Mouse (Mus musculus) v-Abl transformed pro-B cells (cell line): ENCODE measurements around the gene Ipo13.

Experiments used
- in situ Hi-C, 2 experiments: fragments of 400-800 bp; cut with MboI; formaldehyde crosslinking; loops; one replicate each; pipeline ENCODE4 v1.15.1; 2025; ENCODE audit not compliant: unreplicated experiment in 2 of 2

Gene Ipo13

GRCm38 (mm10) chr4:117916386-117916785, 1.6 kb upstream of the Ipo13 start:
- in situ Hi-C loops = no loop called here

- in situ Hi-C loops = no loop called here
Observed at GRCm38 (mm10) chr4:117915489-117916105, 798 bp upstream of the Ipo13 start.

DNA sequence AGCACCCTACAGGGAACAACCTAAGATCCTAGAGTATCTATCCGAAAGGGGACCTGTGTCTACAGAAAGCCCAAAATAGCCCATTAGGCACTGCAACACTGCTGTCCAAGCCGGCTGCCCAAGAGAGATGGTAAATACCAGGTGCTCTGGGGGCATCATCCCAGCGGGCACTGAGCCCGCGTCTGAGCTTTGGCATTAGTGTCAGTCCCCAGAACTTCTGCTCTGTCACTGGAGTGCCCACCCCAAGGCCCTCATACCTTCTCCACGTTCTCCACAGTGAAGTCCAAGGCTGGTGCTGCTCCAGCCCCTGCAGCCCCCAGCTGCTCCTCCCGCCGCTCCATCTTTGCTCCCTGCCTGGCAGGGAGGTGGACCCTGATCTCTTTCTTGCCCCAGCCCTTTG, 768 bp downstream of the Ipo13 start:
- in situ Hi-C loops = no loop called here

DNA sequence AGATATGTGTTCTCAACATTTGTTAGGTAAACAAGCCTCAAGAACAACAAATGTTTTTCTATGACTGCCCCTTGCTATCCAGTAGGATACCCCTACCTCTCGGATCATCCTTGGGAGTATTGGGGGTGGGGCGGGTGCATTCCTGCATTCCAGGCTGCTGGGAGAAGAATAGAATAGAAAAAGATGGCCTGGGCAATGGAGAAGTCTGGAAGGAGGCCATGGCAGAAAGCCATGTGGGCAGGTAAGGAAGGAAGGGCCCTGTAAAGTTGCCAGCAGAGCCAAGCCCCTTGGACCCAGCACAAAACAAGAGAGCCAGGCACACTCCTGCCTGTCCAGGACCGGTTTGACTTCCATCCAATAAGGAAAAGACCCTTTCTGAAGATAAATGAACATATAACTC, 1.4 kb downstream of the Ipo13 start:
- in situ Hi-C loops = no loop called here

- in situ Hi-C loops = no loop called here
Observed at GRCm38 (mm10) chr4:117912685-117913273, 2.0 kb downstream of the Ipo13 start.

DNA sequence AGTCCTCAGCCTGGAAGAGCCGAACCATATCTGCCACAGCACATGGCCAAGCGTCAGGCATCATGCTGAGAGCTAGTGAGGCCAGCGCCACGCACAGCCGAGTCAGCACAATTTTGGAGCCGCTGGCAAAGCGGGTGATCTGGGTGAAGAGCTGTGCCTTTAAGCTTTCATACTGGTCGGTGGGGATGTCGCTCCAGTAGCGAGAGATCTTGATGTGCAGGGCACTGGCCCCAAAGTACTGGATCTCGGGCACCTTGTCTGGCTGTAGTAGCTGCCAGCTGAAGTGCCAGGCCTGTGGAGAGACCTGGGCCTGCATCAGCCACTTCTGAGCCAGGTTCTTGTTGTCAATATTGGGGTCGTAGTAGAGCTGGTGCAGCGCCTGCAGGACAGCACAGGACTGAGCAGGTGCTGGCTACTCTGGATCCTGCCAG, 2.7 kb downstream of the Ipo13 start:
- in situ Hi-C loops = no loop called here

GRCm38 (mm10) chr4:117908834-117909453, 5.9 kb downstream of the Ipo13 start:
- in situ Hi-C loops = no loop called here

GRCm38 (mm10) chr4:117906196-117906595, 8.6 kb downstream of the Ipo13 start:
- in situ Hi-C loops = no loop called here

DNA sequence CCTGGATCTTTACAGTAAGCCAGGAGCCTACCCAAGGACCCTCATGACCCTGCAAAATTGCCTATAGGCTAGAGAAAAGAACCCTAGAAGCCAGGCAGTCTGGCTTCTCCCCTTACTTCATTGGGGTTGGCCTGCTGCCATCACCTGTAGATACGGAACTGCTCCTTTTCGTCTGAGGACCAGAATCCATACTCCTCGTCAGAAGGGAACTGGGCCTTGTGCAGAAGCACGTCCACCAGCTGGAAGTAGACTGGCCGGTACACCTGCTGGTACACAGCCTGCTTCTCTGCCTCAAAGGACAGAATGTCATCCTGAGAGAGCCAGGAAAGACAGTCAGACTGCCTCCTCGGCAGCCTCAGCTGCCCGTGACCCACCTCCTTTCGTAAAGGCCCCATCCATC, 10.0 kb downstream of the Ipo13 start:
- in situ Hi-C loops = no loop called here

- in situ Hi-C loops = no loop called here
Observed at GRCm38 (mm10) chr4:117904094-117904493, 10.7 kb downstream of the Ipo13 start.

DNA sequence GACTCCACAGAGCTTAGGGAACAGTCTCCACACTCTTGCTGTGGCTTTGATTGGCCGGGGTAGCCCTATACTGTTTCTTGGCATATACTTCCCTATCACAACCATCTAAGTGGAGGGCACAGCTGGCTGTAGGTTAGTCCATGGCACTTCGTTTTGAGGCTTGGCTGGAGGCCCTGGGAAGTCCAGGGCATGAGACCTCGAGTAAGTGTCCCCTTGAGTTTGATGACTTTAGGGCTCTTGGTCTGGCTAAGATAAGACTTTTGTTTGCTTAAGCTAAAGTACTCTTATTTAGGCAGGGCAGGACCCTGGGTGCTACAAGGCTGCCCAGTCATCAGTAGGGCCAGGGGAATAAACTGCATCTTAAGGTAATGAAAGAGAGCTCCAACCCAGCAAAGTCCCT, 16.7 kb downstream of the Ipo13 start:
- in situ Hi-C loops = no loop called here

GRCm38 (mm10) chr4:117896031-117896430, 18.8 kb downstream of the Ipo13 start:
- in situ Hi-C loops = no loop called here

DNA sequence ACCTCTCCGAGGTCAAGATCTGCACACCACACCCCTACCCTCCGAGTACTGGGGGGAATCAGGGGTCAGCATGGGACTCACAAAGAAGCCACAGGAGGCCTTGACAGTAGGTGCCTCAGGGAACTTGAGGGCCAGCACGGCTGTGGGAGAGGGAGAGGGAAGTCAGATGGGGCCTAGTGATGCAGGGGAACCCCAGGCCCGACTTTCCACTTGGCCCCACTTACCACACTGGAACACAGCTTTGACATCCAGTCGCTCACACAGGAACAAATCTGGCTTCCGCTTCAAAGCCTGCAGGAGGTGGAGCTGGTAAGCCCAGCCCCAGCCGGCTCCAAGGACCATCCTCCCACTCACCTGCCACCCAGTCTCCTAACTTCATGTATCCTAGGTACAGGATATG, 19.5 kb downstream of the Ipo13 start:
- in situ Hi-C loops = no loop called here

DNA sequence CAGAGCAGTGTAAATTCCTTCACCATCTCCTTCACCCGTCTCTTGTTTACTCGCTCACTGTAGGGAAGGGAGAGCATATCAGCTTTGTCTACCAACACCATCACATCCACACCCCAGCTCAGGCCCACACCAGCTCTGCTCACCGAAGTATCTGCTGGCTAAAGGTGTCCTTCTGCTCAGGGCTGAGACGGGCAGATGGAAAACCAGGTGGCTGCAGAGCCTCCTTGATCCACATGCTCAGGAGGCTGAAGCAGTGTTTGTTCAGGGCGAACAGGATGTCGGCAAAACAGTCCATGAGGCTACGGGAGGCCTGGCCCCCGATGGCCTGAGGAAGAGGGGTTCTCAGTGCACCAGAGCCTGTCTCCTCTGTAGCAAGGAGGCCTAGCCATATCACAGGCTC, 20.2 kb downstream of the Ipo13 start:
- in situ Hi-C loops = no loop called here

GRCm38 (mm10) chr4:117893376-117893775, 21.4 kb downstream of the Ipo13 start:
- in situ Hi-C loops = no loop called here

DNA sequence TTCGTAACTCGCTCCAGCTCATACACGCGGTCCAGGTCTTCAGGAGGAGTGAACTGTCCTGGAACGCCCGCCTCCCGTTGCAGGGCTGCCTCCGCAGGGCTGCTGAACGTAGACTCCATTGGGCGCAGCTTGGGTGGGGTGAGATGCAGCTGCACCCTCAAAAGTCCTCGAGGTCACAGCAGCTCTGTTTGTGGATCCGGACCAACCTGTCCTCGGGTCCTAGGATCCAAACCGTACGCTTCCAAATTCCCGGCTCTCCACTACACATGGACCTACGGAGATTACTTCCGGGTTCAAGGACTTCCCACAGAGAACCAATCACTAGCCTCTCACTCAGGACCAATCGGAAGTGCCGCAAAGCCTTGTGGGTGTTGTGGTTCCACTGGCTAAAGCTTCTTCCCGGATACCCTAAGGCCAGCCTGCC, 23.0 kb downstream of the Ipo13 start, which contains the start of gene Dph2:
TSS of gene Dph2 (minus strand) at position 295 of the 424 bp plus-strand sequence.
- in situ Hi-C loops = no loop called here

DNA sequence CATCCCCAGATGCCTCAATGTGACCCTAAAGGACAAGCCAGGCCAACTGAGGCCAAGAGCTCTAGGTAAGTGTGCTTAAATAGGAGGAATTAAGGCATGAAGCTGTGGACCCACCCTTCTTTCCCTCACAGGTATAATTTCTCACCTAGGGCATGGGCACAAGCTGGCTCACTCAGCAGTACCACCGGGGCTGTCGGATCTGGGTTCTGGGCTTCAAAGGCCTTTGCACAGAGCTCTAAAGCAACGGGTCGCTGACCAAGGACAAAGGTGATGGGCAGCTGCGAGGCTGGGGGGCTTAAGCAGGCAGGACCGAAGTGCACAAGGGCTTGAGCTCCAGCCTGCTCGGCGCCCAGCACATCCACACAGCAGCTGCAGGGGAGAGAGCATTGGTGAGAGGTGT, 24.0 kb downstream of the Ipo13 start:
- in situ Hi-C loops = no loop called here

DNA sequence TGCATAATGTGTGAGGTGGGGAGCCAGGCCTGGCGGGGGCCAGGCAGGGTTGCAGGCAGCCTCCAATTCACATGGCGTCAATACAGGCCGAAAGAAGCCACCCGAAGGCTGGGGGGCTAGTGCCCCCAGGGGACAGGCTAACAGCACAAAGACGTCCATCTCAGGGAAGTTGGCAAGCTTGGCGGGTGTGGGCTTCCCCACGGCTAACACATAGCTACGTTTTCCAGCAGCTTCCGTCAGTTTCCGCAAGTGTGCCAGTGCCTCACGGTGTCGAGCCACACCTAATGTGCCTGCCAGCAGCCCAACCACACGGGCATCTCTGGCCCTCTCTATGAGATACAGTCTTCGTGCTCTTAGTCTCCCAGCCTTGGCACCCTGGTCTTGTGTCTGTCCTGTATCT, 24.8 kb downstream of the Ipo13 start:
- in situ Hi-C loops = no loop called here

GRCm38 (mm10) chr4:117889471-117889870, 25.3 kb downstream of the Ipo13 start:
- in situ Hi-C loops = loop anchor here in 1 of 2 experiments (5.0 kb wide), 1 partner anchor 38 kb away; the partner anchor contains the start of gene Artn

GRCm38 (mm10) chr4:117887920-117888319, 26.9 kb downstream of the Ipo13 start:
- in situ Hi-C loops = loop anchor here in 1 of 2 experiments (5.0 kb wide), 1 partner anchor 39 kb away; the partner anchor contains the start of gene Artn

DNA sequence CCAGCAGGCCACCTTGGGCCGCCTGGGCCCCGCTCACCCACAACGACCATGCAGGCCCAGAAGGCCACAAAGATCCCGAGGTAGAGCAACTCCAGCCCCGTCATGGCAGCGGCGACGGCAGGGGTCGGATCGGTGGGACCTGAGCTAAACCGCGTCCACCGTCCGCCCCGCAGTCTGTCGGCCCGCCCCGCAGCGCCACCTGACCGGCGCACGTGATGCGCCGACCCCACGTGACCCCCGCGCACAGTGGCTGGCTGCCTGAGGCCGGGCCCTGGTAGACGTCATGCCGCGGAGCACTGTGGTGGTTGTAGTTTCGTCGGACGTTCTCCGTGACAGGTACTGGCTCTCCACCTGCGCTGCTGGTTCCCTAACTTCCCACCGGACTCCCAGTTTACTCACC, 27.7 kb downstream of the Ipo13 start, which contains the start of gene Atp6v0b:
TSS of gene Atp6v0b (minus strand) at position 201 of the 400 bp plus-strand sequence.
- in situ Hi-C loops = loop anchor here in 1 of 2 experiments (5.0 kb wide), 1 partner anchor 40 kb away; the partner anchor contains the start of gene Artn

DNA sequence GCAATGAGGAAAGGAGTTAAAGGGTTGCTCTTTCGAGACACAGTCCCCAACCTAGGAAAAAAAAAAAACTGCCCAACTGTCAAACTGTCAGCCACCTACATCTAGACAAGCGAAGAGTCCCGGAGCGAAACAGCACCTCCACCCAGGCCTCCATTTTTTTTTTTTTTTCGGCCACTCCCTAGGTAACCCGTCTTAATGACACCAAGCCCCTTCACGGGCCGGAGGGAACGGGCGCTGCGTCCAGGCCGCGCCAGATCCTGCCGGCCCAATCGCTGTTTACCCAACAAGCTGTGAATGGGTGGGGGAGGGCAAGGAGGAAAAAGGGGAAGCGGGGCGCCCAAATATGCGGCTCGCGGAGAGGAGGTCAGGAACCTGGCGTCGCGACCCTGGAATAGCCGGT, 28.2 kb downstream of the Ipo13 start:
- in situ Hi-C loops = loop anchor here in 1 of 2 experiments (5.0 kb wide), 1 partner anchor 41 kb away; the partner anchor contains the start of gene Artn
